Mouse (Mus musculus) kidney, embryonic 16.5 days (tissue): Measurements from ENCODE around the gene Fam207a. TPM values are rescaled to one million over a fixed set of nuclear protein-coding genes. Genes with fewer than 3 reads are reported as not detected.

ENCODE experiments used
- ATAC-seq: fragments of 200-750 bp; cut with Nextera tagmentation; 2 replicates; pipeline ENCODE4 v1.8.0; 2017; ENCODE audit warnings: moderate TSS enrichment; ENCODE audit not compliant: low FRiP score, low TSS enrichment
- H3K27ac ChIP-seq: fragments of 300-500 bp; sonication (generic); 2 replicates; pipeline ENCODE4 v1.5.1; 2014; ENCODE audit warnings: low read length
- H3K27me3 ChIP-seq: fragments of 300-500 bp; sonication (generic); 2 replicates; pipeline ENCODE4 v1.6.1; 2014; ENCODE audit warnings: low read length, control low read depth, mixed read lengths; ENCODE audit not compliant: insufficient read depth
- H3K36me3 ChIP-seq: fragments of 300-500 bp; sonication (generic); 2 replicates; pipeline ENCODE4 v1.6.1; 2014; ENCODE audit warnings: low read length, control low read depth, mixed read lengths; ENCODE audit not compliant: insufficient read depth
- H3K4me1 ChIP-seq: fragments of 300-500 bp; sonication (generic); 2 replicates; pipeline ENCODE4 v1.6.1; 2014; ENCODE audit warnings: low read length, control low read depth, mixed read lengths; ENCODE audit not compliant: insufficient read depth
- H3K4me2 ChIP-seq: fragments of 300-500 bp; sonication (generic); replicated peaks from 2 replicates; pipeline ENCODE4 v1.6.1; 2014; ENCODE audit warnings: low read depth, low read length
- H3K4me3 ChIP-seq: fragments of 300-500 bp; sonication (generic); 2 replicates; pipeline ENCODE4 v1.5.1; 2014; ENCODE audit warnings: mild to moderate bottlenecking, low read length
- H3K9ac ChIP-seq: fragments of 300-500 bp; sonication (generic); replicated peaks from 2 replicates; pipeline ENCODE4 v1.6.1; 2014; ENCODE audit warnings: low read length
- H3K9me3 ChIP-seq: fragments of 300-500 bp; sonication (generic); 2 replicates; pipeline ENCODE4 v1.6.1; 2016; ENCODE audit warnings: low read length, control low read depth
- WGBS: fragments of 180-500 bp; shearing (Covaris S2); extraction: QIAGEN DNeasy Blood & Tissue Kit; methylation state at CpG from one replicate; pipeline ENCODE4 v1.1.7; 2014; 5-methylcytosine and 5-hydroxymethylcytosine counted together
- polyA plus RNA-seq: library from polyadenylated mRNA; unstranded; fragments of >200 nt; fragmentation: Nextera tagmentation; extraction: Ambion mirVana; gene quantifications from 2 replicates; pipeline ENCODE4 v1.2.1, GENCODE M21; 2015

The Fam207a gene
- polyA plus RNA-seq, 1 experiment from 2014 or later, result 36.6 TPM

DNA sequence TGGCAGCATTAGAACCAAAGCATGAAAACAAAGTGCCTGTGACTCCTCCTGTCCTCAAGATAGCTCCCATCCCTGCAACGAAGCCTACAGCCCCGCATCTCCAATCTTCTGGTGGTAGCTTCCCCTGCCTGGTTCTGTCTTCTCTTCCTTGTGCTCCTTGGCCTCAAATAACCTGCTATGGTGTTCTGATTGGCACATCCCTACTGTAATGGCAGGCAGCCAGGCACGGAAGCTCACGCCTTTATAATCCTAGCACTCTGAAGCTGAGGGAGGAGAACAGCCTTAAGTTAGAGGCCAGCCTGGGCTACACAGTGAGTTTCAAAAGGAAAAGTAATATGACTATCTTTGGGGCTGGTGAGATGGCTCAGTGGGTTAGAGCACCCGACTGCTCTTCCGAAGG lies 11.4 kb downstream of the Fam207a start:
- no peak for ATAC-seq
- Histone ChIP-seq H3K9ac (no peak overlapping the region), H3K9me3 (no peaks in the 10 kb centered on the region), H3K4me1 (peaks cover 32% of the 10 kb centered on the region), H3K36me3 (peaks cover 31% of the 10 kb centered on the region), H3K27ac (no peak overlapping the region), H3K4me3 (no peak overlapping the region), H3K4me2 (no peak overlapping the region), H3K27me3 (no peaks in the 10 kb centered on the region)
- 88% methylated on average over 6 of the region's 6 CpGs for WGBS

GRCm38 (mm10) chr10:77502967-77503922 lies 12.3 kb downstream of the Fam207a start:
- no peak overlapping the region for H3K4me3 ChIP-seq
- peak; percentile 50 for ATAC-seq
- peaks cover 31% of the 10 kb centered on the region for H3K36me3 ChIP-seq
- no peak overlapping the region for H3K4me2 ChIP-seq
- no peaks in the 10 kb centered on the region for H3K27me3 ChIP-seq
- H3K9ac ChIP-seq, result no peak overlapping the region
- WGBS, result 57% methylated on average over 25 of the region's 25 CpGs
- H3K9me3 ChIP-seq, result no peaks in the 10 kb centered on the region
- peaks cover 38% of the 10 kb centered on the region for H3K4me1 ChIP-seq
- peak overlapping the region; percentile 5; the same call in 1 of the 2 replicates for H3K27ac ChIP-seq

DNA sequence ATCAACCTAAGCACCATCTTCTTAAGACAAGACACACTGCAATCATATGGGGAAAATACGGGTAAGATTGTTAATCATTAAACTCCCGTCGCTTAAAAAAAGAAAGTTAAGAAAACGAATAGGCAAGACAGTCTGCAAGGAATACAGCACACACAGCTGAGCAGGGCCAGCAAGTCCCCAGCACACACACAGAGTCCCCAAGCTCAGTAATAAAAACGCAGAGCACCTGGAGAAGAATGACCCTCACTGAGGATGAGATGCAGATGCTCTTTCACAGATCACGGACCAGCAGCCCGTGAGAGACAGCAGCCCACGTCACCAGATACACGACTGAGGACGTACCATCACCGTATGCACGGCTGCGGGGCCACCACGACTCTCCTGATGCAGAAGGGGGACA lies 14.9 kb downstream of the Fam207a start:
- ATAC-seq, result no peak
- H3K9me3 ChIP-seq, result no peaks in the 10 kb centered on the region
- H3K4me3 ChIP-seq, result no peak overlapping the region
- no peak overlapping the region for H3K9ac ChIP-seq
- H3K4me1 ChIP-seq, result peaks cover 26% of the 10 kb centered on the region
- peaks cover 21% of the 10 kb centered on the region for H3K36me3 ChIP-seq
- H3K4me2 ChIP-seq, result no peak overlapping the region
- 42% methylated on average over 14 of the region's 14 CpGs for whole genome bisulfite sequencing
- no peaks in the 10 kb centered on the region for H3K27me3 ChIP-seq
- no peak overlapping the region for H3K27ac ChIP-seq

- H3K4me2 ChIP-seq, result no peak overlapping the region
- peak; percentile 58; the same call in 1 of the 2 replicates for ATAC-seq
- H3K36me3 ChIP-seq, result peaks cover 26% of the 10 kb centered on the region
- no peak overlapping the region for H3K9ac ChIP-seq
- H3K9me3 ChIP-seq, result no peaks in the 10 kb centered on the region
- no peak overlapping the region for H3K4me3 ChIP-seq
- 50% methylated on average over 6 of the region's 6 CpGs for WGBS
- H3K27me3 ChIP-seq, result no peaks in the 10 kb centered on the region
- H3K4me1 ChIP-seq, result peaks cover 18% of the 10 kb centered on the region
- no peak overlapping the region for H3K27ac ChIP-seq
These were observed 17.3 kb downstream of the Fam207a start for GRCm38 (mm10) chr10:77498254-77498653.

- no peak overlapping the region for H3K27ac ChIP-seq
- no peak overlapping the region for H3K4me3 ChIP-seq
- 85% methylated on average over 13 of the region's 13 CpGs for WGBS
- peaks cover 28% of the 10 kb centered on the region for H3K36me3 ChIP-seq
- peaks cover 3% of the 10 kb centered on the region; the same call in 1 of the 2 replicates for H3K9me3 ChIP-seq
- H3K4me1 ChIP-seq, result peaks cover 16% of the 10 kb centered on the region
- no peak overlapping the region for H3K9ac ChIP-seq
- no peaks in the 10 kb centered on the region for H3K27me3 ChIP-seq
- no peak overlapping the region for H3K4me2 ChIP-seq
- ATAC-seq, result no peak
These were observed 18.4 kb downstream of the Fam207a start for GRCm38 (mm10) chr10:77497185-77497584.

DNA sequence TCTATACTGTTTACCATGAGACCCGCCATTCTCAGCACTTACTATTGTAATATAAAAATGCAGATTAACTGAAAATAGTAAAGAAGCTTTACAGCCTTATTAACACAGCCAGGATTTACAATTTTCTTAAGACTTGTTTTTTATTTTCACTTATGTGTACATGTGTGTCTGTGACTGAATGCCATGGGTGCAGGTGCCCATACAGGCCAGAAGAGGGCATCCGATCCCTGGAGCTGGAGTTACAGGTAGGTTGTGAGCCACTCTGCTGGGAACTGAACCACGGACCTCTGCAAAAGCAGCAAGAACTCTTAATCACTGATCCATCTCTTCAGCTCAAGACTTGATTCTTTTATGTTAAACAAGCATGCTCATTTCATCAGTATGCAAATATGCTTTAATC lies 22.7 kb downstream of the Fam207a start:
- Histone ChIP-seq H3K9me3 (peaks cover 3% of the 10 kb centered on the region; the same call in 1 of the 2 replicates), H3K27ac (no peak overlapping the region), H3K4me1 (no peaks in the 10 kb centered on the region), H3K9ac (no peak overlapping the region), H3K4me2 (no peak overlapping the region), H3K36me3 (peaks cover 49% of the 10 kb centered on the region), H3K4me3 (no peak overlapping the region), H3K27me3 (no peaks in the 10 kb centered on the region)
- ATAC-seq, result no peak
- WGBS, result 96% methylated on average over 3 of the region's 3 CpGs

DNA sequence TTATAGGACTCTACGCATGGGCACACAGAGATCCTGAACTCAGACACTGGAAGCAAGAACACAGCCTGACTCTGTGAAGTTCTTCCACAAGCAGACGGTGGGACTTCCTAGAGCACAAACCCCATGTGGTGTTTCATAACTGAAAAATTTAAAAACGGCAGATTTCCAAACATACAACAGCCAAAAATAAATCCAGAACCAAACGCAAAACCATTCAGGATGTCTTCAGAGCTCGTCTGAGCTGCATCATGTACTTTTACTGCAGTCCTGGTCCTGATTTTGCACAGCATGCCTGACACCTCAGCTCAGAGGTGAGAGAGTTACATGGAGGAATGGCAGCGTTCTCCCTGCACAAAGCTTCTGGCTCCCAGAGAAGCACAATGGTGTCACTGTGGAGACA lies 24.0 kb downstream of the Fam207a start:
- Histone ChIP-seq H3K4me3 (no peak overlapping the region), H3K27ac (no peak overlapping the region), H3K4me1 (no peaks in the 10 kb centered on the region), H3K27me3 (no peaks in the 10 kb centered on the region), H3K9ac (no peak overlapping the region), H3K9me3 (peaks cover 3% of the 10 kb centered on the region; the same call in 1 of the 2 replicates), H3K36me3 (peaks cover 61% of the 10 kb centered on the region), H3K4me2 (no peak overlapping the region)
- 90% methylated on average over 6 of the region's 6 CpGs for WGBS
- no peak for ATAC-seq

GRCm38 (mm10) chr10:77488168-77488567 lies 27.4 kb downstream of the Fam207a start:
- WGBS, result 90% methylated on average over 7 of the region's 7 CpGs
- Histone ChIP-seq H3K27ac (no peak overlapping the region), H3K36me3 (peaks cover 52% of the 10 kb centered on the region)

DNA sequence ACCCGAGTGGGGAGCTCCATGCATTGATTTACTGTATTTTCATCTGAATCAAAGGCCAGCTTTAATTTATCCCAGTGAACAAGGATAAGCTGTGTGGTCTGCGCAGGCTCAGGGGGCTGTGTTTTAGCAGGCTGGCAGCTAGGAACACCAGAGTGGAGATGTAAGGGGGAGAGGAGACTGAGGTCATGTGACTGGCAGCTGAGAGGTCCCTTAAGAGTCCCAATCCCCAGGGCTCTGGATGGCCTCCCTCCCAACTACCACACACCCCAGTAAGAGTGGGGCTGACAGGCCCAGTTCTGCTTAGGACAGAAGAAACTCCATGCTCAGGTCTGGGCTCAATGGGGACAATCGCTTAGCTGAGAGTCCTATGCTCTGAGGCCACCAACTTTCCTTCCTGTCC lies 29.8 kb downstream of the Fam207a start:
- H3K36me3 ChIP-seq, result peaks cover 38% of the 10 kb centered on the region
- WGBS, result 66% methylated on average over 3 of the region's 3 CpGs
- no peak for ATAC-seq
- no peak overlapping the region for H3K4me2 ChIP-seq
- no peak overlapping the region for H3K27ac ChIP-seq
- H3K4me3 ChIP-seq, result no peak overlapping the region
- no peaks in the 10 kb centered on the region for H3K9me3 ChIP-seq
- H3K27me3 ChIP-seq, result no peaks in the 10 kb centered on the region
- no peak overlapping the region for H3K9ac ChIP-seq
- peaks cover 13% of the 10 kb centered on the region for H3K4me1 ChIP-seq

More at GRCm38 (mm10) chr10:77488168-77488567, 27.4 kb downstream of the Fam207a start:
- Histone ChIP-seq H3K9ac (no peak overlapping the region), H3K4me1 (peaks cover 13% of the 10 kb centered on the region), H3K27me3 (no peaks in the 10 kb centered on the region), H3K9me3 (peaks cover 3% of the 10 kb centered on the region; the same call in 1 of the 2 replicates), H3K4me3 (no peak overlapping the region), H3K4me2 (no peak overlapping the region)
- ATAC-seq, result no peak
